Mouse (Mus musculus): ENCODE results near the gene Rap2b. TPM values are rescaled to one million over a fixed set of nuclear protein-coding genes. Genes with fewer than 3 reads are reported as not detected.
A peak's percentile ranks its signal among the peaks of the same experiment; 100 is the strongest.

Gene Rap2b
- polyA plus RNA-seq, 1 experiment from 2014 or later: 11.9 TPM

DNA sequence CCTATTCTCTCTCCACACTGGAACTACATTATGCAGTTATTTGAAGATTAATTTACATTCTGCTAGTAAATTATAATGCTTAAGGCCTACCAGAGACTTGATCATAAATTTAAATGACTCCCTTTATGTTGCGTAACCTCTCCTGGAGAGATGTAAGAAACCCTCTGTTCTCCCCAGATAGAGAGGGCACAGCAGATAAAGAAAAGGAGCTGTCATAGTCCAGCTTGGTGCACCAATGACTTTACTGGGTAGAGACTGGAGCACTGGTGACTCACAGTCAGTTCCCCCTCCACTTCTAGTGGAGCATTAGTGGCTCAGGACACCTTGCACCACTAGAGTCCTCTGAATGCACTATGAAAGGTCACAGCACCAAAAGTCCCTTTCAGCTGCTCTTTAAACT lies 31.4 kb downstream of the Rap2b start:
- Histone ChIP-seq H3K27me3 (no peaks in the 10 kb centered on the region), H3K9ac (replicated peaks) (no peak overlapping the region), H3K27ac (no peak overlapping the region), H3K4me2 (replicated peaks) (no peak overlapping the region), H3K36me3 (no peaks in the 10 kb centered on the region), H3K9me3 (no peaks in the 10 kb centered on the region), H3K4me1 (replicated peaks) (peaks cover 8% of the 10 kb centered on the region; the same call in 1 of the 2 replicates), H3K4me3 (replicated peaks) (no peak overlapping the region)
- ATAC-seq: no peak
- 56% methylated on average over 1 of the region's 1 CpGs for WGBS

DNA sequence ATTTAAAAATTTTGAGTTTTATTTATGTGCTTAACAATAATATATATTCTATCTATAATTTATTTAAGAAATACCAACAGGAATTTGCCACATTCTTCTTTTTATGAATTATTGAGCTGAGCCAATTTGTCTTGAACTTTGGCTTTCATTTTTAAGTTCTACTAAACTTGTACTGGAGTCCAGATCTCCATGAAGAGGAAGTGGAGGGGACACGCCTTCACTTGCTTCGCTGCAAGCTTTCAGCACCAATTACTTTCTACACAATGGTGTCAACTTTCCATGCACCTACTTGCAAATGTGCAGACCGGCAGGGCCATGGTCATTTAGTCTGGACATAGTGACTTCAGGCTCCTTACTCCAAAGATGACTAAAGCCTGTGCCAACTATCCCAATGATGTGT lies 32.1 kb downstream of the Rap2b start:
- H3K9ac ChIP-seq (replicated peaks): no peak overlapping the region
- H3K4me1 ChIP-seq (replicated peaks): peaks cover 8% of the 10 kb centered on the region; the same call in 1 of the 2 replicates
- no peaks in the 10 kb centered on the region for H3K27me3 ChIP-seq
- no peaks in the 10 kb centered on the region for H3K36me3 ChIP-seq
- no peak for ATAC-seq
- H3K9me3 ChIP-seq: no peaks in the 10 kb centered on the region
- H3K4me2 ChIP-seq (replicated peaks): no peak overlapping the region
- WGBS: 70% methylated on average over 3 of the region's 3 CpGs
- H3K27ac ChIP-seq: no peak overlapping the region
- no peak overlapping the region for H3K4me3 ChIP-seq (replicated peaks)

GRCm38 (mm10) chr3:61395382-61395781 lies 33.9 kb downstream of the Rap2b start:
- 92% methylated on average over 3 of the region's 3 CpGs for WGBS
- Histone ChIP-seq H3K27me3 (no peaks in the 10 kb centered on the region), H3K4me2 (replicated peaks) (no peak overlapping the region), H3K27ac (no peak overlapping the region), H3K36me3 (no peaks in the 10 kb centered on the region), H3K9me3 (no peaks in the 10 kb centered on the region), H3K4me3 (replicated peaks) (no peak overlapping the region), H3K4me1 (replicated peaks) (peaks cover 8% of the 10 kb centered on the region; the same call in 1 of the 2 replicates), H3K9ac (replicated peaks) (no peak overlapping the region)
- no peak for ATAC-seq

- Histone ChIP-seq H3K27me3 (no peaks in the 10 kb centered on the region), H3K27ac (no peak overlapping the region), H3K9ac (replicated peaks) (no peak overlapping the region), H3K4me3 (replicated peaks) (no peak overlapping the region), H3K9me3 (no peaks in the 10 kb centered on the region), H3K36me3 (no peaks in the 10 kb centered on the region), H3K4me2 (replicated peaks) (no peak overlapping the region), H3K4me1 (replicated peaks) (peaks cover 8% of the 10 kb centered on the region; the same call in 1 of the 2 replicates)
- ATAC-seq: peak; percentile 70
- WGBS: 9% methylated on average over 2 of the region's 2 CpGs
These were observed 35.3 kb downstream of the Rap2b start for GRCm38 (mm10) chr3:61396728-61397127.

GRCm38 (mm10) chr3:61400823-61401387 lies 39.5 kb downstream of the Rap2b start:
- H3K4me1 ChIP-seq (replicated peaks): peaks cover 8% of the 10 kb centered on the region; the same call in 1 of the 2 replicates
- 68% methylated on average over 1 of the region's 1 CpGs for WGBS
- ATAC-seq: peak; percentile 63; the same call in 1 of the 2 replicates
- no peak overlapping the region for H3K9ac ChIP-seq (replicated peaks)
- H3K4me2 ChIP-seq (replicated peaks): no peak overlapping the region
- no peaks in the 10 kb centered on the region for H3K36me3 ChIP-seq
- H3K4me3 ChIP-seq (replicated peaks): no peak overlapping the region
- no peaks in the 10 kb centered on the region for H3K27me3 ChIP-seq
- H3K27ac ChIP-seq: no peak overlapping the region
- no peaks in the 10 kb centered on the region for H3K9me3 ChIP-seq

GRCm38 (mm10) chr3:61406921-61407320 lies 45.5 kb downstream of the Rap2b start:
- ATAC-seq: no peak
- Histone ChIP-seq H3K27me3 (no peaks in the 10 kb centered on the region), H3K9me3 (no peaks in the 10 kb centered on the region), H3K4me1 (replicated peaks) (no peaks in the 10 kb centered on the region), H3K27ac (no peak overlapping the region), H3K4me2 (replicated peaks) (no peak overlapping the region), H3K4me3 (replicated peaks) (no peak overlapping the region), H3K9ac (replicated peaks) (no peak overlapping the region), H3K36me3 (no peaks in the 10 kb centered on the region)
- WGBS: 81% methylated on average over 4 of the region's 4 CpGs

DNA sequence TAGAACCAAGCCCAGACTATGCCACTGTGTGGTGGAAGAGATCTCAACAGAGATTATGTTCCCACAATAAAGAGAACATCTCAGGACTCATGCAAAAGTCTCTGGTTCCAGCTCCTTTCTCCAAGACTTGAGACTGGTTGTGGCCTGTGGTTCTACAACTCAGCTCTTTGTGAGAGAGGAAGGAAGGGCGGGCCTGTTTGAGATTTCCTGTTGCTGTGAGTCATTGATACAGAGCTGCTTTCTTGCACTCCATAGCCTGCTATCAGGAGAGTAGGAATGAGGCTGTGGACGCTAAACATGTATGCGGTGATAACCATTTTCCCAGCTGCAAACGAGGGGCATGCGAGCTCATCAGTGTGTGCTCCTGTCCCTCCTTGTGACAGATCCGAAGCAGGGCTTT lies 48.2 kb downstream of the Rap2b start:
- H3K4me1 ChIP-seq (replicated peaks): 0 out of 2 replicates have a peak, but pooled peaks cover under 1% of the 10 kb centered on the region
- H3K27me3 ChIP-seq: no peaks in the 10 kb centered on the region
- H3K27ac ChIP-seq: no peak overlapping the region
- no peaks in the 10 kb centered on the region for H3K36me3 ChIP-seq
- no peaks in the 10 kb centered on the region for H3K9me3 ChIP-seq
- H3K4me3 ChIP-seq (replicated peaks): no peak overlapping the region
- 88% methylated on average over 6 of the region's 6 CpGs for WGBS
- no peak overlapping the region for H3K9ac ChIP-seq (replicated peaks)
- no peak for ATAC-seq
- H3K4me2 ChIP-seq (replicated peaks): no peak overlapping the region

GRCm38 (mm10) chr3:61415883-61416282 lies 54.4 kb downstream of the Rap2b start:
- 33% methylated on average over 1 of the region's 1 CpGs for WGBS
- no peaks in the 10 kb centered on the region for H3K36me3 ChIP-seq
- no peak overlapping the region for H3K4me2 ChIP-seq (replicated peaks)
- H3K9ac ChIP-seq (replicated peaks): no peak overlapping the region
- no peak overlapping the region for H3K27ac ChIP-seq
- H3K4me3 ChIP-seq (replicated peaks): no peak overlapping the region
- ATAC-seq: no peak
- H3K4me1 ChIP-seq (replicated peaks): peaks cover 3% of the 10 kb centered on the region; the same call in 1 of the 2 replicates
- no peaks in the 10 kb centered on the region for H3K9me3 ChIP-seq
- no peaks in the 10 kb centered on the region for H3K27me3 ChIP-seq

Other genes starting within 250 kb of the Rap2b start
- gene B430305J03Rik, start 4.3 kb downstream of the Rap2b start, polyA plus RNA-seq (2015; fragmentation: Nextera tagmentation; extraction: Ambion mirVana): not detected in 2 replicates